Mouse (Mus musculus) right cerebral cortex, postnatal 10 days (tissue): Measurements from ENCODE around the gene Thsd7b.

Source experiments
- DNase-seq, 2 experiments: peaks; one replicate each; pipeline ENCODE4 v3.0.0; 2021; ENCODE audit warnings: low spot score in 2 of 2

Thsd7b gene

GRCm38 (mm10) chr1:129519751-129520150, 246.6 kb downstream of the Thsd7b start:
- no peak for DNase-seq

GRCm38 (mm10) chr1:129526967-129527366, 253.9 kb downstream of the Thsd7b start:
- DNase-seq = no peak

GRCm38 (mm10) chr1:129532206-129532605, 259.1 kb downstream of the Thsd7b start:
- no peak for DNase-seq

- no peak for DNase-seq
Observed at GRCm38 (mm10) chr1:129538508-129538907, 265.4 kb downstream of the Thsd7b start.

- DNase-seq = no peak
Observed at GRCm38 (mm10) chr1:129538970-129539369, 265.9 kb downstream of the Thsd7b start.

GRCm38 (mm10) chr1:129540751-129541150, 267.6 kb downstream of the Thsd7b start:
- DNase-seq = no peak

GRCm38 (mm10) chr1:129542563-129543146, 269.6 kb downstream of the Thsd7b start:
- DNase-seq = no peak

GRCm38 (mm10) chr1:129543169-129543568, 270.1 kb downstream of the Thsd7b start:
- no peak for DNase-seq

- DNase-seq = no peak
Observed at GRCm38 (mm10) chr1:129558054-129558453, 285.0 kb downstream of the Thsd7b start.

GRCm38 (mm10) chr1:129559137-129559536, 286.0 kb downstream of the Thsd7b start:
- DNase-seq = no peak

GRCm38 (mm10) chr1:129559812-129560211, 286.7 kb downstream of the Thsd7b start:
- DNase-seq = no peak

GRCm38 (mm10) chr1:129562707-129563106, 289.6 kb downstream of the Thsd7b start:
- no peak for DNase-seq

- no peak for DNase-seq
Observed at GRCm38 (mm10) chr1:129570522-129570921, 297.4 kb downstream of the Thsd7b start.

- DNase-seq = no peak
Observed at GRCm38 (mm10) chr1:129579955-129580354, 306.9 kb downstream of the Thsd7b start.

- DNase-seq = no peak
Observed at GRCm38 (mm10) chr1:129586635-129587034, 313.5 kb downstream of the Thsd7b start.

GRCm38 (mm10) chr1:129589366-129590002, 316.4 kb downstream of the Thsd7b start:
- no peak for DNase-seq

GRCm38 (mm10) chr1:129595447-129595846, 322.3 kb downstream of the Thsd7b start:
- DNase-seq = no peak

GRCm38 (mm10) chr1:129600933-129601332, 327.8 kb downstream of the Thsd7b start:
- no peak for DNase-seq

- DNase-seq = peak; percentile 26 to 29
Observed at GRCm38 (mm10) chr1:129602284-129602683, 329.2 kb downstream of the Thsd7b start.

- DNase-seq = no peak
Observed at GRCm38 (mm10) chr1:129608395-129608794, 335.3 kb downstream of the Thsd7b start.

- no peak for DNase-seq
Observed at GRCm38 (mm10) chr1:129616080-129616479, 343.0 kb downstream of the Thsd7b start.

- no peak for DNase-seq
Observed at GRCm38 (mm10) chr1:129619440-129620301, 346.6 kb downstream of the Thsd7b start.

- DNase-seq = no peak
Observed at GRCm38 (mm10) chr1:129624519-129624918, 351.4 kb downstream of the Thsd7b start.
